Mouse (Mus musculus): Measurements from ENCODE around the gene Cmtr1.

- TF ChIP-seq POLR2A (IDR thresholded peaks at IDR 0.05; ENCODE audit: low read depth, low read length) (no peak), CTCF (conservative IDR thresholded peaks at IDR 0.05; ENCODE audit: insufficient read depth, insufficient read length, low read depth, low read length) (no peak)
Measured at GRCm38 (mm10) chr17:29678526-29678925, 18.1 kb downstream of the Cmtr1 start.

Measured in kidney, adult 2 months (tissue).